Mouse (Mus musculus) CH12F3 (cell line): ENCODE results near the gene Gm21738.
"Not testable (repeated sequence)": the region's sequence is repeated elsewhere in the genome, so short reads cannot be mapped to it uniquely, and the experiment has no call there.

Experiments used
- in situ Hi-C: fragments of 300-500 bp; cut with MboI; formaldehyde crosslinking; loops from 2 replicates; pipeline ENCODE4 v1.14.3; 2020; ENCODE audit warnings: low sequenced_read_pairs

Gm21738 gene

GRCm38 (mm10) chr14:19418830-19419229 lies at the start of gene Gm21738:
TSS of gene Gm21738 (minus strand) at chr14:19418930.
- in situ Hi-C loops, result not testable (repeated sequence)

DNA sequence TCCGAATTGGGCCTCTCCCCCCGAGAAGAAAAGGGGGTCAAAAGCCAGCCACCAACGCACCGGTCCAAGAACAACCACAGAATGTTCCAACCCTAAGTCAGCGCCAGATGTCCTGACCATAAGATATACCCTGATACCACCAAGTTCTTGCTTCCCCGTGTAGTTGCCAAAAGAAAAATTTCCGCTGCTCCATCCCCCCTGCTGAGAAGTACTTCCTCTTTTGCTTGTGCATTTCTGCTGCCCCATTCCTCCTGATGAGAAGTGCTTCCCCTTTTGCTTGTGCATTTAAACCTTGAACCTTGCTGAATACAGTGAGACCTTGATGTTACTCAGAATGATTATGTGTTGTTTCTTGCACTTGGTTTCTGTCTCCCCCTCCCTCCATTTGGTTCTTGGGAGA lies 35.0 kb downstream of the Gm21738 start:
- in situ Hi-C loops, result not testable (repeated sequence)
